Mouse (Mus musculus) E14TG2a.4 (cell line): ENCODE measurements at regions not wholly inside any gene's neighbourhood (a gene's known extent, or its start where the extent isn't known, plus 50 kb on each side); places are given as distances from the start of the nearest gene placed in this dataset.

Experiments
- H3K27me3 ChIP-seq: 2 replicates; pipeline ENCODE4 v1.6.1; 2014; ENCODE audit warnings: low read length, control low read depth; ENCODE audit not compliant: insufficient read depth
- H3K36me3 ChIP-seq: 2 replicates; pipeline ENCODE4 v1.6.1; 2014; ENCODE audit warnings: low read length, control low read depth; ENCODE audit not compliant: insufficient read depth
- H3K4me1 ChIP-seq: replicated peaks from 2 replicates; pipeline ENCODE4 v1.6.1; 2014; ENCODE audit warnings: low read depth, low read length, control low read depth
- H3K4me3 ChIP-seq: replicated peaks from 2 replicates; pipeline ENCODE4 v1.5.1; 2014; ENCODE audit warnings: mild to moderate bottlenecking, low read length
- H3K9me3 ChIP-seq: 2 replicates; pipeline ENCODE4 v1.6.1; 2014; ENCODE audit warnings: low read length, control low read depth
- CTCF ChIP-seq: conservative IDR thresholded peaks from 2 replicates; pipeline ENCODE4 v1.5.1; 2014; ENCODE audit warnings: low read length
- NANOG ChIP-seq: IDR thresholded peaks from 2 replicates; pipeline ENCODE4 v1.6.1; 2014; ENCODE audit warnings: borderline replicate concordance, low read length, mixed read lengths
- POU5F1 ChIP-seq: IDR thresholded peaks from 2 replicates; pipeline ENCODE4 v1.6.1; 2014; ENCODE audit warnings: low read length, borderline replicate concordance

DNA sequence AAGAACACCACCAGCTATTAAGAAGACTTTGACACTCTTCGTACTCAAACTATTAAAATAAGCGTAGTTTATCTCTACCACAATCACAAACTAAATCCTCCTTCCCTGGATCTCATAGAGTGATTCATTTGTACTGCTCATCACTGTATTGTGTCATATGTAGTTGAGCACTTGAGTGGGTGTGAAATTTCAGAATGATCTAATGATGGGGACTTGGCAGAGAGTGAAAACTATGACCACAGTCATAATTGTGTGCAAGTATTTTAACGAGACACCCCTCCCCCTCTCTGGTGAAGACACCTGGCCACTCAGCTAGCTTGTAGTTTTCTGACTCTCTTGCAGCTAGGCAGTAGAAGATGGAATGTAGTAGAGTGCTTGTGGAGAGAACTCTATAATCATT lies 80.2 kb upstream of the Cxcr4 start:
- TF ChIP-seq CTCF (no peak), POU5F1 (no peak), NANOG (no peak)
- no peaks in the 10 kb centered on the region for H3K36me3 ChIP-seq
- no peaks in the 10 kb centered on the region for H3K27me3 ChIP-seq
- H3K4me3 ChIP-seq, result no peak overlapping the region
- no peaks in the 10 kb centered on the region for H3K9me3 ChIP-seq
- no peaks in the 10 kb centered on the region for H3K4me1 ChIP-seq

DNA sequence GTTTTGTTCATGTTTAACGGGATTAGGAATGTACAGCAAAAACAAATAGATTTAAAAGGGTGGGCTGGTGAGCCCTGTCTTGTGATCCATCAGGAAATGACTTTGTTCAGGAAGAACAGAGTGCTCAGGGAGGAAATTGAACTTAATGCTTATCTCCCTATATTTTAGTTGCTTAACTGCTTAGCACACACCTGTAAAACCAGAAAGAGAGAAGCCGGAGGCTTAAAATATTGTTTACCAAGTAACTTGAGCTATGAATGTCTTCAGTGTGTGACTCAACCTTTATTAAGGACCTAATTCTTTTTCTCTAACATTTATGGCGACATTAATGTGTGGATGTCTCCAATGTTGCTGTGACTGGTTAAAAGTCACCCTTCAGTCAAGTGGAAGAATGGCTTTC lies 79.4 kb upstream of the Cxcr4 start:
- H3K4me1 ChIP-seq, result no peaks in the 10 kb centered on the region
- H3K36me3 ChIP-seq, result no peaks in the 10 kb centered on the region
- no peaks in the 10 kb centered on the region for H3K27me3 ChIP-seq
- TF ChIP-seq POU5F1, result no peak
- TF ChIP-seq NANOG, result no peak
- H3K4me3 ChIP-seq, result no peak overlapping the region
- H3K9me3 ChIP-seq, result no peaks in the 10 kb centered on the region

DNA sequence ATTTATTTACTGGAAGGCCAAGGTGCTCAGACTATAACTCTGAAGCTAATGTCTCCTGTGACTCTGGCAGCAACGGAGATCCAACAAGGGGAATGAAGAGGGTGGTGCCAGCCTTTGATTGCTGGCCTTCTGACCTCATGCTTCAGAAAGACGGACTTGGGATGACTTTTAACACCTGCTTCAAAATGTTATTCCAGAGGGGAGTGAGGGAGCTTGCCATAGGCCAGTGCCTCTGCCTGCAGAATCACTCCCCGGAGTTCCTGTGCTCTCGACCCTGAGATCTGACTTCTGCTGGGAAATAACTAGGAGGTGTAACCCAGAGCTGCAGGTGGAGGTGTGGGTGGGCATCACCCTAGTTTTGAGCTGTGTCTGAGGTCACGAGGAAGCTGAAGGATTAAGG lies 78.9 kb upstream of the Cxcr4 start:
- Histone ChIP-seq H3K4me3 (no peak overlapping the region), H3K4me1 (no peaks in the 10 kb centered on the region), H3K27me3 (no peaks in the 10 kb centered on the region), H3K36me3 (no peaks in the 10 kb centered on the region), H3K9me3 (no peaks in the 10 kb centered on the region)
- no peak for TF ChIP-seq NANOG

DNA sequence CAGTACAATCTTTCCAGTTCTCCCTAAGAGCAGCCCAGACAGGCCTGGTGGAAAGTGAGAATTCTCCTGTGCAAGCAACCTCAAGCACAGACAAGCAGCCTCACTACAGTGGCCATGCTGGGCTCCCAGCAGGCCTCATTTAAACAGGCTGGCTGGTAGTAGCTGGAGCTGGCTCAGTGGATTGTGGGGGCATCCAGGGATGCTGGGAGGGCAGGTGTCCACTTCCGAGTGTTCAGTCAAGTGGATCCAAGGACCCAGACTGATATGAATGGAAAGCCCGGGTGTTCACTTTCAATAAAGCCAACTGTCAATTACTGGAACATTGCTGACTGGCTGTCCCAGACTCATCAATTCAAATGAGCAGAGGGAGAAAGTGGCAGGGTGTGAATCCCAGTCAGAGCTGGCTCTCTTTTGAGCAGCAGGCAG lies 77.2 kb upstream of the Cxcr4 start:
- Histone ChIP-seq H3K36me3 (no peaks in the 10 kb centered on the region), H3K4me1 (no peaks in the 10 kb centered on the region), H3K4me3 (no peak overlapping the region), H3K27me3 (no peaks in the 10 kb centered on the region), H3K9me3 (no peaks in the 10 kb centered on the region)
- no peak for TF ChIP-seq POU5F1
- no peak for TF ChIP-seq NANOG
- no peak for TF ChIP-seq CTCF

DNA sequence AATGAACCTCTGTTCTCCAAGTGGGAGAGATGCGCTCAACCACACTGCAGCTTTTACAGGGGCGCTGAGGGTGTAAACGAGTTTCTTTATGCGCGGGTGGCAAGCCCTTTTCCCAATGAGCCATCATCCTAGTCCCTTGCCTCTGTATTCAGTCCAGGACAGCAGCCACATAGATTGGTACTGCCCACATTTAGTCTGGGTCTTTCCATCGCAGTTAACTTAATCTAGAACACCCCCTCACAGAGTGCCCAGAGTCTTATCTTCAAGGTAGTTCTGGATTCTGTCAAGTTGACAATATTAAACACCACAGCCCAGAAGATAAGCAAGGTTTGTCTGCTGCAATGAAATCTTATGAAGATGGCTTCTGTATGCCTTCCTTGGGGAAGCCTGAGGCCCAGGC lies 76.6 kb upstream of the Cxcr4 start:
- Histone ChIP-seq H3K27me3 (no peaks in the 10 kb centered on the region), H3K36me3 (no peaks in the 10 kb centered on the region)

DNA sequence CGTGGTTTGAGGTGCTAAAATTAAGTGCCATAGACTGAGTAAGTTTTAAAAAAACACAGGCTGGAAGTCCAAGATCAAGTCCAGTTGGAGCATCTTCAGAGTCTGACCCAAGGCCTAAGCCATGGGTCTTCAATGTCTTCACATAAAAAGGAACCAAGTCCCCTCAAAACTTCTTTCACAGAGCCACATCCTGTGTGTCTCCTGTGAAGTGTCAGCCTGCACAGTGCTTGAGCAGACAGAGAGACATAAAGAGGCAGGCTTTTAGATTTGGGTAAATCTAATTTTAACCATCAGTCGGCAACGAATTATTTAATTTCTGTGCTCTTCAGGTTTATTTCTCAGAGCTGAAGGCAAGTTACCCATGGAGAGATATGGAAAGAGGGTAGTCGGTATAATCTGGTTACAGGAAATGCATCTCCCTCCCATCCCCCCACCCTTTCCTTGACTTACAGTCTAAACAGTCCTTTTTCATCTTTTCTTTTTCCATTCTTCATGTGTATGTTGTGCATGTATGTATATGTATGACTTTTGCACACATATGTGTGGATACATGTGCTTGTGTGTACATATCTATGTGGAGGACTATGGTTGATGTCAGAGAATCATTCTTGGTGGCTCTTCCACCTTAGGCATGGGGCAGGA lies 75.1 kb upstream of the Cxcr4 start:
- Histone ChIP-seq H3K36me3 (no peaks in the 10 kb centered on the region), H3K9me3 (no peaks in the 10 kb centered on the region), H3K4me1 (no peaks in the 10 kb centered on the region), H3K27me3 (no peaks in the 10 kb centered on the region), H3K4me3 (no peak overlapping the region)
- TF ChIP-seq NANOG, result no peak
- no peak for TF ChIP-seq POU5F1
- TF ChIP-seq CTCF, result no peak

More for the DNA sequence above, 76.6 kb upstream of the Cxcr4 start:
- Histone ChIP-seq H3K9me3 (no peaks in the 10 kb centered on the region), H3K4me1 (no peaks in the 10 kb centered on the region), H3K4me3 (no peak overlapping the region)
- no peak for TF ChIP-seq CTCF
- TF ChIP-seq NANOG, result no peak
- TF ChIP-seq POU5F1, result no peak

DNA sequence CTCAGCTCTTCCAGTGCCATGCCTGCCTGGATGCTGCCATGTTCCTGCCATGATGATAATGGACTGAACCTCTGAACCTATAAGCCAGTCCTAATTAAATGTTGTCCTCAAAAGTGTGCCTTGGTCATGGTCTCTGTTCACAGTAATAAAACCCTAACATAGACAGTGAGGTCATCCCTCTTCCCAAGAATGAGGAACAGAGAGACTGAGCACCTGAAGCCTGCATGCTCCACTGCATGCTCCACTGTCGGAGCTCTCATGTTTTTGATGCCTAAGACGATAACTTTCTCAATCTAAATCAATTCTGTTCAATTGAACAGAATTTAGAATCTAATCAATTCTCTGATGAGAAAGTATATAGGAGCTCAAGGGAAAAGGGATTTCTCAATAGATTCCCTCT lies 71.1 kb upstream of the Cxcr4 start:
- Histone ChIP-seq H3K36me3 (no peaks in the 10 kb centered on the region), H3K4me3 (no peak overlapping the region), H3K9me3 (no peaks in the 10 kb centered on the region), H3K27me3 (no peaks in the 10 kb centered on the region), H3K4me1 (no peaks in the 10 kb centered on the region)
- TF ChIP-seq POU5F1 (no peak), NANOG (no peak), CTCF (no peak)

DNA sequence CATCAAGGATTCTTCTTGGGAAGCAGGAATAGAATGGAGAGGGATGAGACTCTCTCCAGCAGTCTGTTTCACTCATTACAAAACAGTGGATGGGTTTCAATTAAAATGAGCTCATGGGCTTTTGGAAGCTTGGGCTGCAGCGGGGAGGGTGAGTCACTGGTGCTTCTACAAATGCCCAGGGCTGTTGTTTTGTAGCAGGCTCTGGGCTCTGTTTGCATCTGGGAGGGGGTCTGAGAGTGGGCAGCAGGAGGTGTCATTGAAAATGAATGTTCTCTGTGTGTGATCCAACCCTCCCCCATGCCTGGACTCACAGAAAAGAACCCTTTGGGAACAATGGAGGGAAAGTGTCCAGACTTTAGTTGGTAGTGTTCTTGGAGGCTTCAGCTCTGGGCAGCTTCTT lies 67.8 kb upstream of the Cxcr4 start:
- Histone ChIP-seq H3K9me3 (0 out of 2 replicates have a peak, but pooled peaks cover 3% of the 10 kb centered on the region), H3K4me3 (no peak overlapping the region), H3K4me1 (no peaks in the 10 kb centered on the region), H3K36me3 (no peaks in the 10 kb centered on the region), H3K27me3 (no peaks in the 10 kb centered on the region)
- TF ChIP-seq CTCF, result no peak
- TF ChIP-seq POU5F1, result no peak
- no peak for TF ChIP-seq NANOG

DNA sequence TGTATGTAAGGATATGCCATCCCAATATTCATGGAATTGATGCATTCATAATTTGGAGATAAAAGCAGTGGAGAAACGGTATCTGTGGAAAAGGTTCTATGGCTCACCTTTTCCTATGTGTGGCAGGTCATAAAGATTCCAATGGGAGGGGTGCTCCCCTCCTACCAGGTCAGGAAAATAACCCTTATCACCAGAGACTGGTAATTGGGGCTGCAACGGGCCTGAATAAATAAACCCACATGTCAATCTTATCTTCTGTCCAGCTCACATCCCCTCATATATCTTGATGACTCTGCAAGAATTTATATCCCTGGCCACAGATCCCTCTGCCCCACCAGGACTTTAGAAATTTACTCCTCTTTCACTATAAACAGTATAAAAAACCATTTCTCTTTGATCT lies 66.7 kb upstream of the Cxcr4 start:
- H3K36me3 ChIP-seq, result no peaks in the 10 kb centered on the region
- TF ChIP-seq NANOG (no peak), CTCF (no peak), POU5F1 (no peak)
- H3K27me3 ChIP-seq, result no peaks in the 10 kb centered on the region
- peaks cover 5% of the 10 kb centered on the region; the same call in 1 of the 2 replicates for H3K4me1 ChIP-seq
- H3K9me3 ChIP-seq, result 0 out of 2 replicates have a peak, but pooled peaks cover 3% of the 10 kb centered on the region
- H3K4me3 ChIP-seq, result no peak overlapping the region
